Mouse (Mus musculus) layer of hippocampus, adult 9-10 months (tissue): ENCODE results near the gene A830031A19Rik.

Experiments
- DNase-seq: peaks from one replicate; pipeline ENCODE4 v3.0.0; 2022; ENCODE audit warnings: low spot score

A830031A19Rik gene

GRCm38 (mm10) chr11:24095656-24096353, 21.0 kb upstream of the A830031A19Rik start:
- DNase-seq, result no peak

GRCm38 (mm10) chr11:24095236-24095635, 20.4 kb upstream of the A830031A19Rik start:
- DNase-seq, result no peak

GRCm38 (mm10) chr11:24094086-24094487, 19.2 kb upstream of the A830031A19Rik start:
- DNase-seq, result no peak

- DNase-seq, result no peak
Measured at GRCm38 (mm10) chr11:24092618-24093017, 17.8 kb upstream of the A830031A19Rik start.

GRCm38 (mm10) chr11:24091393-24092080, 16.7 kb upstream of the A830031A19Rik start:
- DNase-seq, result no peak

GRCm38 (mm10) chr11:24090443-24090842, 15.6 kb upstream of the A830031A19Rik start:
- no peak for DNase-seq

GRCm38 (mm10) chr11:24087069-24087468, 12.2 kb upstream of the A830031A19Rik start:
- no peak for DNase-seq

GRCm38 (mm10) chr11:24085986-24086385, 11.1 kb upstream of the A830031A19Rik start:
- DNase-seq, result no peak

GRCm38 (mm10) chr11:24084590-24084989, 9.7 kb upstream of the A830031A19Rik start:
- no peak for DNase-seq

- no peak for DNase-seq
Measured at GRCm38 (mm10) chr11:24084077-24084476, 9.2 kb upstream of the A830031A19Rik start.

GRCm38 (mm10) chr11:24083423-24083822, 8.6 kb upstream of the A830031A19Rik start:
- no peak for DNase-seq

GRCm38 (mm10) chr11:24083076-24083405, 8.2 kb upstream of the A830031A19Rik start:
- DNase-seq, result no peak

GRCm38 (mm10) chr11:24082385-24083075, 7.7 kb upstream of the A830031A19Rik start:
- no peak for DNase-seq

- no peak for DNase-seq
Measured at GRCm38 (mm10) chr11:24081687-24082384, 7.0 kb upstream of the A830031A19Rik start.

GRCm38 (mm10) chr11:24081016-24081686, 6.3 kb upstream of the A830031A19Rik start:
- no peak for DNase-seq

- no peak for DNase-seq
Measured at GRCm38 (mm10) chr11:24080541-24080940, 5.7 kb upstream of the A830031A19Rik start.

- no peak for DNase-seq
Measured at GRCm38 (mm10) chr11:24079392-24080391, 4.8 kb upstream of the A830031A19Rik start.

- no peak for DNase-seq
Measured at GRCm38 (mm10) chr11:24078706-24079316, 4.0 kb upstream of the A830031A19Rik start.

- DNase-seq, result no peak
Measured at GRCm38 (mm10) chr11:24077795-24078705, 3.2 kb upstream of the A830031A19Rik start, which contains the start of gene Bcl11a. Gene Bcl11a (plus strand): TSS chr11:24078056.
